Mouse (Mus musculus) olfactory bulb, adult 2 months (tissue): ENCODE measurements around the gene Unc50. TPM values are rescaled to one million over a fixed set of nuclear protein-coding genes. Genes with fewer than 3 reads are reported as not detected.

Source experiments
- H3K27ac ChIP-seq: fragments of 200-500 bp; 2 replicates; pipeline ENCODE4 v1.5.1; 2012; ENCODE audit warnings: low read depth, low read length; ENCODE audit not compliant: insufficient read depth
- H3K4me1 ChIP-seq: fragments of 200-500 bp; 2 replicates; pipeline ENCODE4 v1.6.1; 2012; ENCODE audit warnings: low read length; ENCODE audit not compliant: control insufficient read depth, insufficient read depth
- H3K4me3 ChIP-seq: fragments of 200-500 bp; 2 replicates; pipeline ENCODE4 v1.5.1; 2012; ENCODE audit warnings: mild to moderate bottlenecking, low read depth, low read length, moderate library complexity; ENCODE audit not compliant: insufficient read depth
- CTCF ChIP-seq: fragments of 200-500 bp; IDR thresholded peaks from 2 replicates; pipeline ENCODE4 v1.5.1; 2012; ENCODE audit warnings: low read depth, mild to moderate bottlenecking, low read length, moderate library complexity; ENCODE audit not compliant: insufficient read depth
- POLR2A ChIP-seq: fragments of 200-500 bp; IDR thresholded peaks from 2 replicates; pipeline ENCODE4 v1.6.1; 2012; ENCODE audit warnings: mild to moderate bottlenecking, low read depth, low read length, moderate library complexity; ENCODE audit not compliant: insufficient read depth
- WGBS: fragments of 180-500 bp; shearing (Covaris S2); methylation state at CpG from one replicate; pipeline ENCODE4 v1.1.7; 2018; 5-methylcytosine and 5-hydroxymethylcytosine counted together
- polyA plus RNA-seq: library from polyadenylated mRNA; stranded (reverse); fragments of >200 nt; gene quantifications from 2 replicates; pipeline ENCODE4 v1.2.4, GENCODE M21; 2012; ENCODE audit warnings: low replicate concordance; ENCODE audit not compliant: missing spikeins, insufficient read depth, insufficient read length

Unc50 gene
- polyA plus RNA-seq, 1 experiment: not detected

DNA sequence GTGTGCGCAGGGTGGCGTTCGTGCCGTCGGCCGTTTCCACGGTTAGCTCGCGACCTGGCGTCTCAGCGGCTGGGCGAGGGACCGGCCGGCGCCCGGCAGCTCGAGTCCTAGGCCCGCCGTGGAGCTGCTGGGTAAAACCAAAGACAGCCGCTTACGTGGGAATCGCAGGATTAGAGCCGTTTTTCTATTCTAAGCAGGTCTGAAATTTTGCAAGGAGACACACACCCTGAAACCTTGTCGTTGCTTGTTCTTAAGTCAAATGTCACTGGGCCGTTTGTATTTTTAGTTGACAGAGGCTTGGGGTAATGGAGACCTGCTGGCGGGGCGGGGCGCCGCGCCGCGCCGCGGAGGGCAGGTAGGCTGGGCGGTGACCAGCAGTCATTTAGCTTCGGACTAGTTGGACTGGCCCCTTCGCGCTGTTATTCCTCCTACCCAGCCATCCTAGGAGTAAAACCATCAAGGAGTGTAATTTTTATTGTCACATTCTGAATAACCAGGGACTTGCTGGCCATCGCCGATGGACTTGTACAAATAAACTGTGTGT is 430 bp downstream of the Unc50 start:
- no peak overlapping the region for H3K27ac ChIP-seq
- TF ChIP-seq POLR2A: no peak
- TF ChIP-seq CTCF: no peak
- H3K4me1 ChIP-seq: peaks cover 7% of the 10 kb centered on the region; the same call in 1 of the 2 replicates
- 2% methylated on average over 40 of the region's 40 CpGs for WGBS
- H3K4me3 ChIP-seq: peak overlapping the region; percentile 95

DNA sequence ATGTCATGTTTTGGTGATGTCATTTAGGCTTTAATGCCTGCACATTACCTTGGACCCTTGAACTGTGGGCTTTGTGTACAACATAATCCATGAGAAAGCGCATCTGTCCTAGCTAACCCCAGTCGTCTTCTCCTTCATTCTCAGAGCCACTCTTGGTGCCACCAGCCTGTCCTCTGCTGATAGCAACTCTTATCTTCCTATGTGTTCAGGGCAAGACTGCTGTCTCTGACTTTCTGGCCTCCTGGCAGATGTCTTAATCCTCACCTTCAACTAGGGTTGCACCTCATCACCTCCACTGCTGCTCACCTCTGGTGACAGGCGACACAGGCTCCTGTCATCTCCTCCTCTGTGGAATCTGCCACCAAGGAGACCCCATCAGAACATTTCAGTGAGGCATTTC is 6.5 kb downstream of the Unc50 start:
- Histone ChIP-seq H3K27ac (no peak overlapping the region), H3K4me3 (no peak overlapping the region), H3K4me1 (no peaks in the 10 kb centered on the region)
- 93% methylated on average over 3 of the region's 3 CpGs for WGBS
- TF ChIP-seq POLR2A: no peak
- no peak for TF ChIP-seq CTCF

DNA sequence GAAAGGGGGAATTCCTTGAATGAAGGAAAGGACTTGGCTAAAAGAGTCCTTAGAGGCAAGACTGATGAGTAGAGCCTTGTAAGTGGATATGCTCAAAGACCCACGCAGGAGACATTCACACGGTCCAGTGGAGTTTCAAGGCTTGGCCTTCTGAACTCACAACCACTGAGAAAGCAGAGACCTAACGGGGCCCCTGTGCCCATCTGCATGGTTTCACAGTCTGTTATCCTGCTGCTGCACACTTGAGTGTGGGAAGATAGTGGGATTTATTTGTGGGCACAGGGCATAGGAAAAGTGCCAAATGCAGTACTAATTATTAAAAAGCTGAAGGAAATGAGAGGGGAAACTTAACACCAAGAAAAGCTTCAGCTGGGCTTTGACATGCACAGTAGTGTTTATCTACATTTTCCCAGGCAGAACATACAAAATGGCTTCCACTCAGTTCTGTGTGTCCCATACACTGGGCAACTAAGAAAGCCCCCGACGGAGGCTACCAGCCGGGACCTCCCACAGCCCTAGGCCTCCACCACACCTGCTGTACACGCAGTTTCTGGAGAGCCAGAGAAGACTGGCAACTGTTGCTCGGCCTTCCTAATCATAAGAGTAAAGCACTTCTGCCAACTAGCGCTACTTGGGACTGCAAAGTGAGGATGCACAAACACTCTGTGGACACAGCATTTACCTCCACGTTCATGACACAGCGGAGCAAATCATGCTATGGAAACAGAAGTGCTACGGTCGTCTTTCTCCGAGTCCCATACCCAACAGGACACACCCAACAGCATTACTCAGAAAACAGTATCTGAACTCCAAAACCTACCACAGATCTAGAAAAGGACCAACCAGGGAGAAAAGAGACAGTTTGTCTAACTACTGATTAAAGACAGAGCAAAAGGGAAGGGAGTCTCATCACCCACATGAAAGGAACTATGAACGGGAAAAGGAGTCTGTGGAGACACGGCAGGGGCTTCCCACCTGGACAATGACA is 13.2 kb downstream of the Unc50 start:
- 92% methylated on average over 16 of the region's 16 CpGs for WGBS
- no peak overlapping the region for H3K4me3 ChIP-seq
- no peak for TF ChIP-seq POLR2A
- TF ChIP-seq CTCF: no peak
- no peaks in the 10 kb centered on the region for H3K4me1 ChIP-seq
- H3K27ac ChIP-seq: no peak overlapping the region

DNA sequence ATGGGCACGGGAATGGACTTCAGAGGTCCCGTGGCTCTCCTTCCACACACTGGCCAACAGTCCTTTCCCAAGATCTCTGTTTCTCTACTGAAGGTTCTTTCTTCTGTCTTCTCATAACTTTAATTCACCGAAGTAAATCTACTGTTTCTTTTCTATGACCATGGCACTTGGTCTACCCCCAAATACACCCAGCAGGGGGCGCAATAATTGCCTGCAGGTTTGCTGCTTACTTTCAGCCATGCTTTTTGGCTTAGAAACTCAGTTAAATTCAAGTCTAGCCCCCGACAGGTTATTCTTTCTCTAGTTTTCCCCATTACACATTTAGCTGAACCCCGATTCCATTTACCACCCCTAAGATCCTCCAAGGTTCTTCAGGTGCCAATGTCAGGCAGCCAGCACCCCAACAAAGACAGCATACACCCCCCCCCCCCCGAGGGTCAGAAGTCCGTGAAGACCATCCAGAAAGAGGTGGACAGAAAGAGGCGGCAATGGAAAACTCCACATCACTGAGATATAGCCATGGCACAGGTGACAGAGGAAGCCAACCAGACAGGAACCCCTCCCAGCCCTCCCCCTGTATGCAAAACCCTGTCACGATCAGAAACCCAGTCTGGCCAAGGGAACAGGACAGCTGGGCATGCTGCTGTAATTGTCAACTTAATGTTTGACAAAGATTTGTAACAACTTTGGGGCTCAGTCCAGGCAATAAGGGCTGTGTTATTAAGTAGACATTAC is 18.6 kb downstream of the Unc50 start:
- TF ChIP-seq POLR2A (no peak), CTCF (no peak)
- no peak overlapping the region for H3K27ac ChIP-seq
- H3K4me1 ChIP-seq: no peaks in the 10 kb centered on the region
- WGBS: 77% methylated on average over 10 of the region's 10 CpGs
- H3K4me3 ChIP-seq: no peak overlapping the region

DNA sequence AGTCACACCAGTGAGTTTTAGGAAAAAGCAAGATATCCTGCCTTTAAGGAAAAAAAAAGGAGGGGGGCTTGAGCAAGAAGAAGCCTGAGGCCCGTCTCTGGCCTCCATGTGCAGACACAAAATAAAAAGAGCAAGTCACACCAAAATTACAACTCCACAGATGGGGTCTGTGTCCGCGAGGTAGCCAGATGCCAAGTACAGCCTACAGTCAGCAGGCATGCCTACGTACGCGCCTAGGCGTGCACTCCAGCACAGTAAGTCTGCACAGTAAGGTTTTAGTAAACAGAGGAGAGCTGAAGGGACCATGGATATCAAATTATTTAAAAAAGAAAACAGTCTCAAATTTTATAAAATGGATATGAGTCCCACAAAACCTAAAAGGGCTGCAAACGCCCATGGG is 21.3 kb downstream of the Unc50 start:
- H3K4me1 ChIP-seq: no peaks in the 10 kb centered on the region

DNA sequence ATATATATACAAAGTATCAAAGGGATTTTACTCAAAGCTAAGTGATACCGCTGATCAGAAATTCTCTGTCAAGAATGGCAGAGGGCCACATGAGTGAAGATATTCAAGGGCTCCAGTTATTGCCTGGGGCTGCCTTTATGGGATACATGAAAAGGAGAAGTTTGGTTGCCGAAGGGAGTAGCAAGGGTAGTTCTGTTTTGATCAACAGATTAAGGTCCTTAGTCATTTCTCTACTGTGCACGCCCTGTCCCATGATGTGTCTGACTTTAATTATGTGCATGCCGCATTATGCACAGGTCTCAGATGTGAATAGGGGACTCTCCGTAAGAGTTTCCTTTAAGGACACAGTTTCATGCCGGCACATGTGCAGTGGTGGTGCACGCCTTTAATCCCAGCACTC is 27.6 kb downstream of the Unc50 start:
- no peak for TF ChIP-seq POLR2A
- TF ChIP-seq CTCF: no peak
- H3K4me3 ChIP-seq: no peak overlapping the region
- 92% methylated on average over 7 of the region's 7 CpGs for WGBS
- no peak overlapping the region for H3K27ac ChIP-seq
- no peaks in the 10 kb centered on the region for H3K4me1 ChIP-seq

More for the DNA sequence above, 21.3 kb downstream of the Unc50 start:
- TF ChIP-seq CTCF (no peak), POLR2A (no peak)
- Histone ChIP-seq H3K27ac (no peak overlapping the region), H3K4me3 (no peak overlapping the region)
- 93% methylated on average over 8 of the region's 8 CpGs for WGBS

DNA sequence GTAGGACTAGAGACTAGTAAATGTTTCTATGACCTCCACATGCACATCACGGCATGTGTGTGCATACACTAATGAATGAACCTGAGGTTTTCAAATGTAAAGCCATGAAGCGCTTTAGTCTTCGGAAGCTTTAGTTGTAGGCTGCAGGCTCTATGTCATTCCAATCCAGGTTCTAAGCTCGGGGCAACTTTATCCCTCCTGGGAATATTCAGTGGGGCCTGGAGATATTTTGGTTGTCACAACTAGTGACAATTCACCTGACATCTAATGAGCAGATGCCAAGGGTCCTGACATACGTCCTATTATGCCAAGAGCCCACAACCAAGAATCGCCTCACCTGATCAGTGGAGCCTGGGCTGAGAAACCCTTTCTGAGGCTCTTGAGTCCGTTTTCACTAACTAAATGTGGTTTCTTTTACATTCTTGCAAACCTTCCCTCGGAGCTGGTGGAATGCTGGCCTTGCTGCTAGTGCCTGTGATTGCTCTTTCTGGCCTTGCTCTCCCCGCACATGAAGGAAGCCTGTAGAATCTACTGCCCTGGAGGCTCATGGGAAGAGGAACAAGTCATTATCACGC is 35.0 kb downstream of the Unc50 start:
- TF ChIP-seq CTCF: no peak
- Histone ChIP-seq H3K27ac (no peak overlapping the region), H3K4me3 (no peak overlapping the region), H3K4me1 (no peaks in the 10 kb centered on the region)
- 90% methylated on average over 10 of the region's 10 CpGs for WGBS

DNA sequence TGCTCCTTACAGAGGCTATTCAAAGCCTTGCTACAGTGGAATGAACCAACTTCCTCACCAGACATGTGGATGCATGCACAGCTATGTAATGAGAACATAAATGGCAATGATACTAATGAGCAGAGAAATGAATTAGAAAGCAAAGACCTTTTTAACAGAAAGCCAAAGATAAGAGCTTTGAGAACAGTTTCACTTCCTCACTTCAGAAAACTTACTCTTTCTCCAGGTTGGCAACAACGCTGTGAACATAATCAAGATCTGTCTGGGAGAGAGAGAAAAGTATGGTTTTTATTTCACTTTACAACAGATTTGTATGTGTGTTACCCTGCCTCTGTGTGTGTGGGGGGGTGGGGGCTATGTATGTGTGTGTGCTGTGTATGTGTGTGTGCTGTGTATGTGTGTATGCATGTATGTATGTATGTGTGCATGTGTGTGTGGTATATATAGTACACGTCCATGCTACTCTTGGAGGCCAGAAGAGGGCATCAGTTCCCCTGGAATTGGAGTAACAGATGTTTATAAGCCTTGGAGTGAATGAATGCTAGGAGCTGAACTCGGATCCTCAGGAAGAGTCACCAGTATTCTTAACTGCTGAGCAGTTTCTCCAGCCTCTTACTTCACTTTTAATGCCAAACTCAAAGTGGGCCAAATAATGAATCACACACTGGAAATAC is 36.5 kb downstream of the Unc50 start:
- 87% methylated on average over 3 of the region's 3 CpGs for WGBS
- TF ChIP-seq CTCF: no peak
- TF ChIP-seq POLR2A: no peak
- H3K4me3 ChIP-seq: no peak overlapping the region
- no peaks in the 10 kb centered on the region for H3K4me1 ChIP-seq
- H3K27ac ChIP-seq: no peak overlapping the region

DNA sequence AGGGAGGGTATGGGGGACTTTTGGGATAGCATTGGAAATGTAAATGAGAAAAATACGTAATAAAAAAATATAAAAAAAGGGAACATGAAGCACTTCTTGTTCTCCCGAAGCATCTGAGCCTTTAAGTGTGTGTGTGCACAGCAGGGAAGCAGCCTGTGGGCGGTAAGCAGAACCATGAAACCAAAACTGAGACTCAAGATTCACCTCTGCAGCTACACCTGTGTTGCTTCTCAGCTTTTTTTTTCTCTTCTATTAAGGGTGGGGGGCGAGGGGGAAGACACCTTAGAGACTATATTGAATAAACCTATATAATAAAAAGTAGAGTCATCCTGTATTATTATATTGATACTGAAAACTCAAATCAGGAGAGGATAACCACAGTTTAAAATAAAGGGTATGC is 37.9 kb downstream of the Unc50 start:
- 83% methylated on average over 4 of the region's 4 CpGs for WGBS
- H3K4me1 ChIP-seq: no peaks in the 10 kb centered on the region
- H3K27ac ChIP-seq: no peak overlapping the region
- H3K4me3 ChIP-seq: no peak overlapping the region
- no peak for TF ChIP-seq CTCF
- TF ChIP-seq POLR2A: no peak
